Mouse (Mus musculus): ENCODE measurements around the gene Pde4dip. TPM values are rescaled to one million over a fixed set of nuclear protein-coding genes. Genes with fewer than 3 reads are reported as not detected.

Pde4dip gene
- polyA plus RNA-seq, 1 experiment from 2014 or later = 20.1 TPM

GRCm38 (mm10) chr3:97752901-97753300 is 135.6 kb downstream of the Pde4dip start:
- no peak overlapping the region for H3K4me2 ChIP-seq
- H3K27ac ChIP-seq (ENCODE audit: low read depth) = no peak overlapping the region
- no peaks in the 10 kb centered on the region for H3K4me1 ChIP-seq (ENCODE audit: insufficient read depth)
- no peaks in the 10 kb centered on the region for H3K27me3 ChIP-seq (ENCODE audit: insufficient read depth, low read length)
- H3K9me3 ChIP-seq (ENCODE audit: low read depth, low read length) = no peaks in the 10 kb centered on the region
- no peak overlapping the region for H3K4me3 ChIP-seq (ENCODE audit: low read depth, low read length)
- H3K36me3 ChIP-seq (ENCODE audit: insufficient read depth) = peaks cover 92% of the 10 kb centered on the region
- TF ChIP-seq CTCF (IDR thresholded peaks at IDR 0.05; ENCODE audit: low read depth) = no peak
- ATAC-seq (ENCODE audit: insufficient read depth) (no peak), DNase-seq (no peak)
- no peak overlapping the region for H3K9ac ChIP-seq
- WGBS = 86% methylated on average over 3 of the region's 3 CpGs

GRCm38 (mm10) chr3:97751566-97751965 is 136.9 kb downstream of the Pde4dip start:
- Histone ChIP-seq H3K4me1 (ENCODE audit: insufficient read depth) (no peaks in the 10 kb centered on the region), H3K4me2 (no peak overlapping the region), H3K27ac (ENCODE audit: low read depth) (no peak overlapping the region), H3K9ac (no peak overlapping the region), H3K27me3 (ENCODE audit: insufficient read depth, low read length) (no peaks in the 10 kb centered on the region), H3K4me3 (ENCODE audit: low read depth, low read length) (no peak overlapping the region), H3K36me3 (ENCODE audit: insufficient read depth) (peaks cover 89% of the 10 kb centered on the region), H3K9me3 (ENCODE audit: low read depth, low read length) (no peaks in the 10 kb centered on the region)
- TF ChIP-seq CTCF (IDR thresholded peaks at IDR 0.05; ENCODE audit: low read depth) = no peak
- WGBS = 89% methylated on average over 21 of the region's 21 CpGs
- ATAC-seq (ENCODE audit: insufficient read depth) = no peak
- DNase-seq = no peak

GRCm38 (mm10) chr3:97748789-97749188 is 139.7 kb downstream of the Pde4dip start:
- ATAC-seq (ENCODE audit: insufficient read depth) = no peak
- no peak for TF ChIP-seq CTCF (IDR thresholded peaks at IDR 0.05; ENCODE audit: low read depth)
- H3K9me3 ChIP-seq (ENCODE audit: low read depth, low read length) = no peaks in the 10 kb centered on the region
- peaks cover 86% of the 10 kb centered on the region for H3K36me3 ChIP-seq (ENCODE audit: insufficient read depth)
- H3K4me2 ChIP-seq = no peak overlapping the region
- H3K27ac ChIP-seq (ENCODE audit: low read depth) = no peak overlapping the region
- DNase-seq = no peak
- no peak overlapping the region for H3K4me3 ChIP-seq (ENCODE audit: low read depth, low read length)
- H3K27me3 ChIP-seq (ENCODE audit: insufficient read depth, low read length) = no peaks in the 10 kb centered on the region
- H3K9ac ChIP-seq = no peak overlapping the region
- 69% methylated on average over 10 of the region's 10 CpGs for WGBS
- H3K4me1 ChIP-seq (ENCODE audit: insufficient read depth) = no peaks in the 10 kb centered on the region

- Histone ChIP-seq H3K4me2 (no peak overlapping the region), H3K27me3 (ENCODE audit: insufficient read depth, low read length) (no peaks in the 10 kb centered on the region), H3K36me3 (ENCODE audit: insufficient read depth) (peaks cover 73% of the 10 kb centered on the region), H3K27ac (ENCODE audit: low read depth) (no peak overlapping the region), H3K4me3 (ENCODE audit: low read depth, low read length) (no peak overlapping the region), H3K9ac (no peak overlapping the region), H3K4me1 (ENCODE audit: insufficient read depth) (no peaks in the 10 kb centered on the region), H3K9me3 (ENCODE audit: low read depth, low read length) (no peaks in the 10 kb centered on the region)
- ATAC-seq (ENCODE audit: insufficient read depth) (no peak), DNase-seq (no peak)
- 91% methylated on average over 8 of the region's 8 CpGs for WGBS
- no peak for TF ChIP-seq CTCF (IDR thresholded peaks at IDR 0.05; ENCODE audit: low read depth)
Observed at GRCm38 (mm10) chr3:97742841-97743240, 145.7 kb downstream of the Pde4dip start.

- no peak for DNase-seq
- 57% methylated on average over 5 of the region's 5 CpGs for WGBS
- no peak for TF ChIP-seq CTCF (IDR thresholded peaks at IDR 0.05; ENCODE audit: low read depth)
Observed at GRCm38 (mm10) chr3:97735575-97735974, 152.9 kb downstream of the Pde4dip start.

GRCm38 (mm10) chr3:97734259-97734658 is 154.2 kb downstream of the Pde4dip start:
- 0 out of 2 replicates have a peak, but pooled peaks cover 3% of the 10 kb centered on the region for H3K36me3 ChIP-seq (ENCODE audit: insufficient read depth)
- no peak for TF ChIP-seq CTCF (IDR thresholded peaks at IDR 0.05; ENCODE audit: low read depth)
- no peak overlapping the region for H3K27ac ChIP-seq (ENCODE audit: low read depth)
- H3K4me1 ChIP-seq (ENCODE audit: insufficient read depth) = no peaks in the 10 kb centered on the region
- no peaks in the 10 kb centered on the region for H3K27me3 ChIP-seq (ENCODE audit: insufficient read depth, low read length)
- H3K4me3 ChIP-seq (ENCODE audit: low read depth, low read length) = no peak overlapping the region
- no peak overlapping the region for H3K4me2 ChIP-seq
- no peak overlapping the region for H3K9ac ChIP-seq
- ATAC-seq (ENCODE audit: insufficient read depth) (no peak), DNase-seq (no peak)
- 39% methylated on average over 4 of the region's 4 CpGs for WGBS
- H3K9me3 ChIP-seq (ENCODE audit: low read depth, low read length) = no peaks in the 10 kb centered on the region

More at GRCm38 (mm10) chr3:97735575-97735974, 152.9 kb downstream of the Pde4dip start:
- Histone ChIP-seq H3K4me2 (no peak overlapping the region), H3K27me3 (ENCODE audit: insufficient read depth, low read length) (no peaks in the 10 kb centered on the region), H3K27ac (ENCODE audit: low read depth) (no peak overlapping the region), H3K4me1 (ENCODE audit: insufficient read depth) (no peaks in the 10 kb centered on the region), H3K9me3 (ENCODE audit: low read depth, low read length) (no peaks in the 10 kb centered on the region), H3K4me3 (ENCODE audit: low read depth, low read length) (no peak overlapping the region), H3K36me3 (ENCODE audit: insufficient read depth) (peaks cover 15% of the 10 kb centered on the region), H3K9ac (no peak overlapping the region)
- no peak for ATAC-seq (ENCODE audit: insufficient read depth)

- Histone ChIP-seq H3K9ac (no peak overlapping the region), H3K27ac (ENCODE audit: low read depth) (no peak overlapping the region), H3K9me3 (ENCODE audit: low read depth, low read length) (no peaks in the 10 kb centered on the region), H3K4me2 (no peak overlapping the region), H3K27me3 (ENCODE audit: insufficient read depth, low read length) (no peaks in the 10 kb centered on the region), H3K4me3 (ENCODE audit: low read depth, low read length) (no peak overlapping the region), H3K36me3 (ENCODE audit: insufficient read depth) (0 out of 2 replicates have a peak, but pooled peaks cover 1% of the 10 kb centered on the region), H3K4me1 (ENCODE audit: insufficient read depth) (no peaks in the 10 kb centered on the region)
- TF ChIP-seq CTCF (IDR thresholded peaks at IDR 0.05; ENCODE audit: low read depth) = no peak
- ATAC-seq (ENCODE audit: insufficient read depth) (no peak), DNase-seq (no peak)
- WGBS = 82% methylated on average over 6 of the region's 6 CpGs
Observed at GRCm38 (mm10) chr3:97732622-97733021, 155.9 kb downstream of the Pde4dip start.

- TF ChIP-seq CTCF (IDR thresholded peaks at IDR 0.05; ENCODE audit: low read depth) = no peak
- ATAC-seq (ENCODE audit: insufficient read depth) = no peak
- DNase-seq = no peak
- H3K36me3 ChIP-seq (ENCODE audit: insufficient read depth) = no peaks in the 10 kb centered on the region
- H3K4me1 ChIP-seq (ENCODE audit: insufficient read depth) = no peaks in the 10 kb centered on the region
- no peak overlapping the region for H3K9ac ChIP-seq
- no peaks in the 10 kb centered on the region for H3K9me3 ChIP-seq (ENCODE audit: low read depth, low read length)
- H3K27ac ChIP-seq (ENCODE audit: low read depth) = no peak overlapping the region
- no peaks in the 10 kb centered on the region for H3K27me3 ChIP-seq (ENCODE audit: insufficient read depth, low read length)
- no peak overlapping the region for H3K4me2 ChIP-seq
- no peak overlapping the region for H3K4me3 ChIP-seq (ENCODE audit: low read depth, low read length)
- 81% methylated on average over 7 of the region's 7 CpGs for WGBS
Observed at GRCm38 (mm10) chr3:97730624-97731023, 157.9 kb downstream of the Pde4dip start.

Data from lung, embryonic 14.5 days (tissue).